Mouse (Mus musculus): Measurements from ENCODE around the gene Aldh16a1. TPM values are rescaled to one million over a fixed set of nuclear protein-coding genes. Genes with fewer than 3 reads are reported as not detected.

Gene Aldh16a1
- polyA plus RNA-seq, 1 experiment = 38.5 TPM

GRCm38 (mm10) chr7:45091001-45091990, 63.1 kb downstream of the Aldh16a1 start:
- DNase-seq (ENCODE audit: low read depth) = no peak

Other genes starting within 250 kb of the Aldh16a1 start
- 88.2 and 99.1 TPM in 2 replicates for gene Ap2a1, start 225.1 kb downstream of the Aldh16a1 start, polyA plus RNA-seq (2012; rRNA removed)
- 3.5 and 4.7 TPM in 2 replicates for gene Tsks, start 211.4 kb downstream of the Aldh16a1 start, polyA plus RNA-seq (2012; rRNA removed)
- gene Cpt1c, start 179.7 kb downstream of the Aldh16a1 start, polyA plus RNA-seq (2012; rRNA removed) = 17.1 and 17.9 TPM in 2 replicates
- 211 and 218 TPM in 2 replicates for gene Prmt1, start 168.0 kb downstream of the Aldh16a1 start, polyA plus RNA-seq (2012; rRNA removed)
- 87.1 and 89.9 TPM in 2 replicates for gene Irf3, start 156.9 kb downstream of the Aldh16a1 start, polyA plus RNA-seq (2012; rRNA removed)
- gene Bcl2l12, start 155.9 kb downstream of the Aldh16a1 start, polyA plus RNA-seq (2012; rRNA removed) = 20.3 and 22.0 TPM in 2 replicates
- gene Scaf1, start 138.2 kb downstream of the Aldh16a1 start, polyA plus RNA-seq (2012; rRNA removed) = 48.9 and 60.3 TPM in 2 replicates
- gene Rras, start 136.6 kb downstream of the Aldh16a1 start, polyA plus RNA-seq (2012; rRNA removed) = 221 and 291 TPM in 2 replicates
- gene Prr12, start 101.7 kb downstream of the Aldh16a1 start, polyA plus RNA-seq (2012; rRNA removed) = 5.7 and 10.5 TPM in 2 replicates
- 71.4 and 78.1 TPM in 2 replicates for gene Nosip, start 92.2 kb downstream of the Aldh16a1 start, polyA plus RNA-seq (2012; rRNA removed)
- gene Prrg2, start 91.9 kb downstream of the Aldh16a1 start, polyA plus RNA-seq (2012; rRNA removed) = 55.7 and 72.5 TPM in 2 replicates
- 112 and 116 TPM in 2 replicates for gene Rcn3, start 62.4 kb downstream of the Aldh16a1 start, polyA plus RNA-seq (2012; rRNA removed)
- gene Fcgrt, start 50.7 kb downstream of the Aldh16a1 start, polyA plus RNA-seq (2012; rRNA removed) = 152 and 158 TPM in 2 replicates
- gene Rps11, start 30.1 kb downstream of the Aldh16a1 start, polyA plus RNA-seq (2012; rRNA removed) = 218 and 429 TPM in 2 replicates
- gene Rpl13a, start 25.8 kb downstream of the Aldh16a1 start, polyA plus RNA-seq (2012; rRNA removed) = 2,573 and 2,702 TPM in 2 replicates
- 3.6 and 5.6 TPM in 2 replicates for gene Gm45713, start 18.4 kb downstream of the Aldh16a1 start, polyA plus RNA-seq (2012; rRNA removed)
- 37.2 and 42.7 TPM in 2 replicates for gene Flt3l, start 18.2 kb downstream of the Aldh16a1 start, polyA plus RNA-seq (2012; rRNA removed)
- 52.4 and 58.1 TPM in 2 replicates for gene Pih1d1, start 281 bp downstream of the Aldh16a1 start, polyA plus RNA-seq (2012; rRNA removed)
- gene Slc17a7, start 9.4 kb upstream of the Aldh16a1 start, polyA plus RNA-seq (2012; rRNA removed) = 0.86 and 0.95 TPM in 2 replicates
- gene Gfy, start 25.0 kb upstream of the Aldh16a1 start, polyA plus RNA-seq (2012; rRNA removed) = not detected in 2 replicates
- gene Pth2, start 26.4 kb upstream of the Aldh16a1 start, polyA plus RNA-seq (2012; rRNA removed) = not detected in 2 replicates
- 0.39 and 0.41 TPM in 2 replicates for gene Ccdc155, start 50.3 kb upstream of the Aldh16a1 start, polyA plus RNA-seq (2012; rRNA removed)
- 11.5 and 18.9 TPM in 2 replicates for gene Dkkl1, start 57.6 kb upstream of the Aldh16a1 start, polyA plus RNA-seq (2012; rRNA removed)
- 32.6 and 50.1 TPM in 2 replicates for gene Tead2, start 61.2 kb upstream of the Aldh16a1 start, polyA plus RNA-seq (2012; rRNA removed)
- gene Cd37, start 84.5 kb upstream of the Aldh16a1 start, polyA plus RNA-seq (2012; rRNA removed) = 19.8 and 24.3 TPM in 2 replicates
- 0.32 and 0.46 TPM in 2 replicates for gene Slc6a16, start 86.5 kb upstream of the Aldh16a1 start, polyA plus RNA-seq (2012; rRNA removed)
- gene Slc6a21, start 122.9 kb upstream of the Aldh16a1 start, polyA plus RNA-seq (2012; rRNA removed) = 1.1 and 2.3 TPM in 2 replicates
- 41.6 and 48.8 TPM in 2 replicates for gene Trpm4, start 179.2 kb upstream of the Aldh16a1 start, polyA plus RNA-seq (2012; rRNA removed)
- gene Hrc, start 180.7 kb upstream of the Aldh16a1 start, polyA plus RNA-seq (2012; rRNA removed) = 0.42 and 0.48 TPM in 2 replicates
- 3.0 and 3.1 TPM in 2 replicates for gene Ppfia3, start 212.4 kb upstream of the Aldh16a1 start, polyA plus RNA-seq (2012; rRNA removed)
- 5.7 and 7.2 TPM in 2 replicates for gene Lin7b, start 216.0 kb upstream of the Aldh16a1 start, polyA plus RNA-seq (2012; rRNA removed)
- 216 and 217 TPM in 2 replicates for gene Snrnp70, start 241.2 kb upstream of the Aldh16a1 start, polyA plus RNA-seq (2012; rRNA removed)